Mouse (Mus musculus) ES-E14 (cell line): ENCODE data around the gene Madd. TPM values are rescaled to one million over a fixed set of nuclear protein-coding genes. Genes with fewer than 3 reads are reported as not detected.

Experiments used
- DNase-seq: peaks from one replicate; pipeline ENCODE4 v3.0.0-alpha.2; 2013; ENCODE audit warnings: low read depth, low spot score
- H3K27ac ChIP-seq: 2 replicates; pipeline ENCODE4 v1.5.1; 2012; ENCODE audit warnings: low read depth, mild to moderate bottlenecking, low read length, moderate library complexity, mixed read lengths; ENCODE audit not compliant: poor library complexity, insufficient read depth, severe bottlenecking
- H3K36me3 ChIP-seq: 2 replicates; pipeline ENCODE4 v1.6.1; 2012; ENCODE audit warnings: mild to moderate bottlenecking, low read length, moderate library complexity, mixed read lengths; ENCODE audit not compliant: control insufficient read depth, poor library complexity, insufficient read depth, severe bottlenecking
- H3K4me1 ChIP-seq, 2 experiments: fragments of 150-350 bp in 1 of 2; sonication (generic) in 1 of 2; 2 replicates each; pipeline ENCODE4 v1.6.1; 2012; ENCODE audit warnings: low read length in 2 of 2, mild to moderate bottlenecking in 1 of 2, mixed read lengths in 1 of 2; ENCODE audit not compliant: control insufficient read depth in 2 of 2, insufficient read depth in 2 of 2, poor library complexity in 1 of 2
- H3K4me3 ChIP-seq, 2 experiments: fragments of 150-350 bp in 1 of 2; sonication (generic) in 1 of 2; 2 replicates each; pipeline ENCODE4 v1.5.1; 2012; ENCODE audit warnings: low read length in 2 of 2, low read depth in 1 of 2, mild to moderate bottlenecking in 1 of 2, mixed read lengths in 1 of 2; ENCODE audit not compliant: insufficient read depth in 1 of 2, poor library complexity in 1 of 2, severe bottlenecking in 1 of 2
- H3K9ac ChIP-seq: 2 replicates; pipeline ENCODE4 v1.6.1; 2012; ENCODE audit warnings: low read depth, mild to moderate bottlenecking, low read length, mixed read lengths; ENCODE audit not compliant: poor library complexity, insufficient read depth, severe bottlenecking
- H3K9me3 ChIP-seq: fragments of 150-350 bp; sonication (generic); 2 replicates; pipeline ENCODE4 v1.6.1; 2012; ENCODE audit warnings: low read depth, mild to moderate bottlenecking, low read length; ENCODE audit not compliant: control insufficient read depth, insufficient read depth
- CHD2 ChIP-seq: IDR thresholded peaks from 2 replicates; pipeline ENCODE4 v1.6.1; 2014; ENCODE audit warnings: mild to moderate bottlenecking, low read depth, low read length, inconsistent platforms
- HCFC1 ChIP-seq: IDR thresholded peaks from 2 replicates; pipeline ENCODE4 v1.6.1; 2012; ENCODE audit warnings: low read length, inconsistent platforms, borderline replicate concordance; ENCODE audit not compliant: insufficient read depth
- MAFK ChIP-seq: IDR thresholded peaks from 2 replicates; pipeline ENCODE4 v1.6.1; 2014; ENCODE audit warnings: mild to moderate bottlenecking, low read depth, low read length, inconsistent platforms; ENCODE audit not compliant: insufficient read depth
- ZC3H11A ChIP-seq: IDR thresholded peaks from 2 replicates; pipeline ENCODE4 v1.6.1; 2012; ENCODE audit warnings: low read depth, mild to moderate bottlenecking, inconsistent platforms, low read length, borderline replicate concordance
- ZNF384 ChIP-seq: IDR thresholded peaks from 2 replicates; pipeline ENCODE4 v1.6.1; 2012; ENCODE audit warnings: low read depth, low read length, inconsistent platforms
- in situ Hi-C, 2 experiments: fragments of 600-800 bp; cut with MboI; formaldehyde crosslinking; loops; one replicate each; pipeline ENCODE4 v1.15.1; 2025; ENCODE audit warnings: low sequenced_read_pairs in 2 of 2, inconsistent platforms in 1 of 2; ENCODE audit not compliant: unreplicated experiment in 2 of 2
- total RNA-seq: library from RNA; depleted of rRNA; stranded (reverse); fragments of 300-350 nt; gene quantifications from 2 replicates; pipeline ENCODE4 v1.2.3, GENCODE M21; 2012

The Madd gene
- total RNA-seq, 1 experiment = 6.7 TPM

- TF ChIP-seq HCFC1 (peak; percentile 91), ZNF384 (no peak), ZC3H11A (no peak)
- H3K9me3 ChIP-seq = no peaks in the 10 kb centered on the region
- peak within 1 kb of the TSS; percentile 91 for H3K9ac ChIP-seq
- H3K4me1 ChIP-seq = no peaks in the 10 kb centered on the region
- peak; percentile 95 for DNase-seq
- H3K27ac ChIP-seq = peak within 1 kb of the TSS; percentile 85
- H3K4me3 ChIP-seq = peak within 1 kb of the TSS; percentile 80 to 82
- H3K36me3 ChIP-seq = peaks cover 4% of the 10 kb centered on the region; the same call in 1 of the 2 replicates
- in situ Hi-C loops = no loop called here
These were observed 18.8 kb upstream of the Madd start, which contains the start of the genes Nr1h3 and Acp2 for GRCm38 (mm10) chr2:91202222-91202971. Gene Nr1h3, minus strand, starts transcription at chr2:91202834. Gene Acp2, plus strand, starts transcription at chr2:91202885.

- no peak for DNase-seq
- Histone ChIP-seq H3K27ac (no peak overlapping the region), H3K4me1 (peaks cover 0 to 1% of the 10 kb centered on the region in 2 experiments; a peak in 1 of 4 replicates), H3K9ac (no peak overlapping the region), H3K36me3 (no peaks in the 10 kb centered on the region), H3K9me3 (no peaks in the 10 kb centered on the region), H3K4me3 (no peak overlapping the region)
- no peak for TF ChIP-seq MAFK
- TF ChIP-seq ZC3H11A = no peak
- no peak for TF ChIP-seq ZNF384
- no peak for TF ChIP-seq HCFC1
- no peak for TF ChIP-seq CHD2
- in situ Hi-C loops = no loop called here
These were observed 15.3 kb upstream of the Madd start for GRCm38 (mm10) chr2:91198888-91199287.

GRCm38 (mm10) chr2:91196577-91197001 is 13.0 kb upstream of the Madd start:
- in situ Hi-C loops = no loop called here
- H3K4me1 ChIP-seq = peaks cover 0 to 1% of the 10 kb centered on the region in 2 experiments; a peak in 1 of 4 replicates
- TF ChIP-seq HCFC1 = no peak
- no peak for TF ChIP-seq MAFK
- no peak for TF ChIP-seq ZC3H11A
- no peak for TF ChIP-seq ZNF384
- TF ChIP-seq CHD2 = no peak
- no peak overlapping the region for H3K4me3 ChIP-seq
- H3K9ac ChIP-seq = no peak overlapping the region
- no peak overlapping the region for H3K27ac ChIP-seq
- no peaks in the 10 kb centered on the region for H3K9me3 ChIP-seq
- no peaks in the 10 kb centered on the region for H3K36me3 ChIP-seq
- no peak for DNase-seq

GRCm38 (mm10) chr2:91194624-91195332 is 11.1 kb upstream of the Madd start:
- peak overlapping the region; percentile 54 for H3K9ac ChIP-seq
- TF ChIP-seq CHD2 (no peak), ZC3H11A (peak; percentile 22; the same call in 1 of the 2 replicates)
- no peaks in the 10 kb centered on the region for H3K9me3 ChIP-seq
- no peaks in the 10 kb centered on the region for H3K36me3 ChIP-seq
- peaks cover 0 to 1% of the 10 kb centered on the region in 2 experiments; a peak in 1 of 4 replicates for H3K4me1 ChIP-seq
- in situ Hi-C loops = no loop called here
- no peak overlapping the region for H3K27ac ChIP-seq
- DNase-seq = peak; percentile 29
- peak overlapping the region; percentile 54 to 57 for H3K4me3 ChIP-seq
